Mouse (Mus musculus) CD4-positive, CD25-positive, alpha-beta regulatory T cell, adult 4 months (primary cell): ENCODE measurements around the gene Atg4c. TPM values are rescaled to one million over a fixed set of nuclear protein-coding genes. Genes with fewer than 3 reads are reported as not detected.
A peak's percentile ranks its signal among the peaks of the same experiment; 100 is the strongest.

Experiments
- ATAC-seq: one replicate; pipeline ENCODE4 v1.8.0; 2017
- polyA plus RNA-seq, 2 experiments: library from polyadenylated mRNA; unstranded; fragments of 100-300 nt; shearing (Covaris generic); gene quantifications; one replicate each; pipeline ENCODE4 v1.2.1; 2017

The Atg4c gene
- polyA plus RNA-seq = 1 to 10 TPM; 1.2 to 3.2 TPM

GRCm38 (mm10) chr4:99193810-99194582 is at the start of gene Atg4c:
TSS of gene Atg4c (plus strand) at chr4:99193934.
- ATAC-seq = peak; percentile 84

GRCm38 (mm10) chr4:99151434-99151833 is 42.3 kb upstream of the Atg4c start:
- no peak for ATAC-seq

DNA sequence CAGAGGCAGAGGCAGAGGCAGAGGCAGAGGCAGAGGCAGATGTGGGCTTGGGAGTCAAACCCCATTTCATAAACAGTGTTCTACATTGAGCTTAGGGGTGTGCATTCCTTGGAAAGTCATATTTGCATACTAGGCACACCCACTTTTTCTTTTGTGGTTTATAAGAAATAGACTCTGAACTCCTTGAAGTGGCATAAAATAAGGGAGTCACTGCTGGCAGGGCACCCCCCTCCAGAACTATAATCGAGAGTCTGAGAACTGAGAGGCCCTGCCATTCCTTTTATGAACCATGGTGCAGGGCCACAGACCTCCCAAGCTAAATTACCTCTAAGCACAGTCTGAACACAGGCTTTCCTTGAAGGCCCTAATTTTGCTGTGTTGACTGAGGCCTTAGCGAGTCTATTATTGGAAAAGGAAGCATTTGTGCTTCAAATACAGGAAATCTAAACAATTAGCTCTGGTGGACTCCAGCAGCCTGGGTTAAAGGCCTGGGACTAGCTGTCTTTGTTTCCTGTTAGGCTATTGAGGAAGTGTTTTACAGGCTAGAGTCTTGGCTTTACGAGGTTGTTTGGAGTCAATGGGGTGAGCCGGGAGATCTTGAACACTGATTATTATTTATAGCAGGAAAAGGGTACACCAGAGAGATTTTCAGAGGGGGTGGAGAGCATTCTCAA is 41.7 kb upstream of the Atg4c start:
- no peak for ATAC-seq

- ATAC-seq = no peak
These were observed 37.0 kb upstream of the Atg4c start for GRCm38 (mm10) chr4:99156641-99157307.

DNA sequence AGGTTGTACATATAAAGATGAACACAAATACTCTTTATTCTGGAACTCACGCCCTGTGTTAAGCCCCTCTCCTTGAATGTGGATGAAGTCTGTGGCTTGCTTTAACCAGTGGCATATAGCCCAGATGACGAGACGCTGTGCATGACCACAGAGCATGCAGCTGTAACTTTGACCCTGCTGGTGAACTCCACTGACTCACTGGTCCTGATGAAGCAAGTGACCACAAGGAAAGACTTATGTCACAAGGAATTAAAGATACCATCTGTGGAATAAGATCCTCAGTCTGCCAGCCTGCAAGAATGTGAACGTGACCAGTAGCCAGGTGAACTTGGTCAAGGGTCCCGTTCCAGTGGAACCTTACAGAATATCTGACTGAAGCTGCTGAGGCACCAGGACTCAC is 35.2 kb upstream of the Atg4c start:
- ATAC-seq = no peak

DNA sequence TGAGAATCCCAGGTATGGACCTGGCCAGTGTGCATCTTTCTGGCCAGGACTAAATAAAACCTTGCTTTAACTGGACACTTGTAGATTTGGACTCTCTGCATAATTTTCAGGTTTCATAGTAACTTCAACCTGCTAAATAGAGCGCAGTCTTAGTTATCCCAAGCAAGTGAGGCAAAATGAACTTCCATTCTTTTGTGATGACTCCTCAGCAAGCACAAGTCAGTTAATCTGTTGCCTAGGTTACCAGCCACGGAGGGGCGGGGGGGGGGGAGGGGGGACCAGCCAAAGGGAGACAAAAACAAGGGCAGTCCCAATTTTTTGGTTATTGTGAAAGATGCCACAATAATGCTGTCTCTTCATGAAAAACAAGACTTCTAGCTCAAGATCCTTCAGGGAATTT is 33.3 kb upstream of the Atg4c start:
- ATAC-seq = no peak

GRCm38 (mm10) chr4:99160899-99161298 is 32.8 kb upstream of the Atg4c start:
- ATAC-seq = no peak

DNA sequence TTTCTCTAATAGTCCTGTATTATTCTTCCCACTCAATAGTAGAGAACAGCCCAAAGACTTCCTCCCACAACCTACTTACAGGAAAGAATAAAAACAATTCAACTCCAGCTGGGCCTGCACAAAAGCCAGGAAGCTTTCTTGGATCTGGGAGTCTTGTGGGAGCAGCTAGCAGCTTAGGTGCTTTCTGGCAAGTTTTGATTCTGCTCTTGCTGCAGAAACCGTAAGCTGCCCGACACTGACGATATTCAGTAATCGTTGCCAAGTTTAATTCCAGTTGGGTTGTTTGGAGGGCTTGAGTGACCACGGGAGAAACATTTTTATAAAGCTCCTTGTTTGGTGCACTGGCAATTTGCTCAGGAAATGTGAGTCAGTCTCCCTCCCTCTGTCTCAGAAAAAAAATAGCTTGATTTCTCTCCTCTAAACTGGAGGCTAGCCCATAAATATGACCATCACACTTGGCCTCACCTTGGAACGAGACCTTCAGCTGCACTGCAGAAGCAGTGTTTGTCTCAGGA is 32.2 kb upstream of the Atg4c start:
- ATAC-seq = no peak

GRCm38 (mm10) chr4:99163001-99163400 is 30.7 kb upstream of the Atg4c start:
- ATAC-seq = no peak

DNA sequence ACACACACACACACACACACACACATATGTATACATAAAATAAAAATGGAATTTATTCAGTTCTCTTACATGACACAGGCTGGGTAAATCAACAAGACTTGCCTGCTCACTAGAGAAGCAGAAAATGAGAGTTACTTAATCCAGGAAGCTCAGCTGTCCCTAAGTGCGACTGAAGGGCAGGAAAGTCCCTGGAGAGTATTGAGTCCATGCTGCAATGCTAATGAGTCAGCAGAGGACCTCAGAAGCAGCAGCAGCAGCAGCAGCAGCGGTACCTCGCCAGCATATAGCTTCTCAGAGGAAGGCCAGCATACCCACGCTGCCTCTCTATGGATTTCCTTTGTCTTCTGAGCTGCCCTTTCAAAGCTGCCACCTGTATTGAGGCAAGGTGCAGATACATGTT is 30.2 kb upstream of the Atg4c start:
- no peak for ATAC-seq

- no peak for ATAC-seq
These were observed 24.9 kb upstream of the Atg4c start for GRCm38 (mm10) chr4:99168869-99169268.

GRCm38 (mm10) chr4:99174265-99174664 is 19.5 kb upstream of the Atg4c start:
- ATAC-seq = no peak

DNA sequence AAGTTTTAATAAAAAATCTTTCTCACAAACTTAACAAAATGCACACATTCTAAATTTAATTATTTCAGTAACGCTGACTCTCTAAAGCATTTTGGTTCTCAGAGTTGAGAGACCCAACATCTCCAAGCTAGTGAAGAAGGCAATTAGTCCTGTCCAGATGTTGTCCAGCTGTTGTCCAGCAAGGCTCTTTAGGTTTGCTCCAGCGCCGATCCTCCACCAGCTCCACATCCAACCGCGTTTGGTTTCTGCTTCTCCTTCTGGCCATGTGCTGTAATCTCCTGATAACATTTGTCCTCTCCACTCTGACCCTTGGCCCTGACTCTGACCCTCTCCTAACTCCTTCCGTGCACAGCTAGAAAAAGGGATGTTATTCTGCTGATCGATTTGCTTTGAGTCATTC is 16.9 kb upstream of the Atg4c start:
- ATAC-seq = no peak

DNA sequence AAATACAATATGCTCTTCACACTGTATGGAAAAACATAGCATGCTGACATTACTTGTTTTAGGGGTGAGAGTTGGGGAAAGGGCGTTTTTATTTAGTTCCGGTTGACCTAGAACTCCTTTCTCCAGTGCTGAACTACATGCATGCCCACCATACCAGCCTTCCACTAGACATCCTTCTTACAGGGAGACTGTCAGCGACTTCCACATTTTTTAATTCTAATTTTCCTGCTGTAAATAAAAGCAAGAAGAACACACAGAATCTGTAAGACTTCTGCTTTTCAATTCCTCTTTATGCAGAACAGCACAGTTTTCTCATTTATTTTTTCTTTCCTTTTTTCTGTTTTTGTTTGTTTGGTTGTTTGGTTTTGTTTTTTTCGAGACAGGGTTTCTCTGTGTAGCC is 16.5 kb upstream of the Atg4c start:
- no peak for ATAC-seq

GRCm38 (mm10) chr4:99178851-99179250 is 14.9 kb upstream of the Atg4c start:
- ATAC-seq = no peak

GRCm38 (mm10) chr4:99179446-99180120 is 14.2 kb upstream of the Atg4c start:
- no peak for ATAC-seq

GRCm38 (mm10) chr4:99180921-99181320 is 12.8 kb upstream of the Atg4c start:
- ATAC-seq = no peak

GRCm38 (mm10) chr4:99181739-99182419 is 11.9 kb upstream of the Atg4c start:
- ATAC-seq = no peak

DNA sequence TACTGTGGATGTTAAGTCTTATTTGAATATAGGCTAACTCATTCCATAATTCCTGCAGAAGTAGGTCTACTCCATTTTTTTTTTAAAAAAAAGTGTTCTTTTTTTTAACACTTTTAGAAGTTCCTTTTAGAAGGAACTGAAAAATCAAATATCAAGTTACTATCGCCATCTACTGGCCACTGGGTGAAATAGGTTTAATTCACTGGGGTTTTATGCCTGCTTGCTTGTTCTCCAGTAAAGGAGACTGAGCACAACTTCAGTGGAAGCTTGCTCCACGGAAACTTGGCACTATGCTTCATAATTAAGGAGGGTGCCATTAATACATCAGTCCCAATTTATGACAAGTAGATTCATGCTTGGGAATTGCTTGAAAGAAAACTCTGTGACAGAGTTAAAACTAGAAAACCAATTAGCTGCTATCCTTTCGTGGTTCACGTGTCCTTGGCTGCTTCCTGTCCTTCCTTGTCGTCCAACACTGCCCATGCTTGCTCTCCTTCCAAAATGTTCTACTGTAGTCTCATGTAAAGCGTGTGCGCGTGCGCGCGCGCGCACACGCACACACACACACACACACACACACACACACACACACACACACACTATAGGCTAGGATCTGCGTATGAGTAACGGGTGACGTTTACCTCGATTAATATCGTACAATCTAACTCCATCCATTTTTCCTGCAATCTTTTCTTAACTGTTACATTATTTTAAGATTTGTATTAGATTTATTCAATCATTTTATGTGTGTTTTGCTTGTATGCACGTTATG is 10.9 kb upstream of the Atg4c start:
- no peak for ATAC-seq

DNA sequence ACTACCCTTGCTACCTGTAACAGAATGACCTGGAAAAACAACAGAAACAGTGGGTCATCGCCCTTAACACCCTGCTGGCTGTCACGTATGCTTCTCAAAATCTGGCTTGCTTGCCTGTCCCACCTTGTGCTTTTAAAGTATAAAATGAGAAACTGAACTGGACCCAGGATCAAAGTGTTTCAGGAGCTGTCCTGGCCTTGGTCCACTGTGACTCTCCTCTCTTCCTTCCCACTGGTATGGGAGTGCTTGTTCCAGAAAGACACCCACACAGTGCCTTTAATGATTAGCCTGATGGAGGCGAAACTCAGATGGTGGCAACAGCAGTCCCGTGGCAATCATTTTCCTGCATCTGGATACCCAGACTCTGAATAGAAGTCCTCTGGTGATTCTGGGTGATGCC is 9.1 kb upstream of the Atg4c start:
- ATAC-seq = no peak

GRCm38 (mm10) chr4:99185305-99185704 is 8.4 kb upstream of the Atg4c start:
- ATAC-seq = no peak
